Mouse (Mus musculus): ENCODE measurements around the gene Mtus2. TPM values are rescaled to one million over a fixed set of nuclear protein-coding genes. Genes with fewer than 3 reads are reported as not detected.
A peak's percentile ranks its signal among the peaks of the same experiment; 100 is the strongest.

Gene Mtus2
- 6.2 and 7.4 TPM in 2 replicates for polyA plus RNA-seq (2014; fragmentation: Nextera tagmentation; extraction: Ambion mirVana)

DNA sequence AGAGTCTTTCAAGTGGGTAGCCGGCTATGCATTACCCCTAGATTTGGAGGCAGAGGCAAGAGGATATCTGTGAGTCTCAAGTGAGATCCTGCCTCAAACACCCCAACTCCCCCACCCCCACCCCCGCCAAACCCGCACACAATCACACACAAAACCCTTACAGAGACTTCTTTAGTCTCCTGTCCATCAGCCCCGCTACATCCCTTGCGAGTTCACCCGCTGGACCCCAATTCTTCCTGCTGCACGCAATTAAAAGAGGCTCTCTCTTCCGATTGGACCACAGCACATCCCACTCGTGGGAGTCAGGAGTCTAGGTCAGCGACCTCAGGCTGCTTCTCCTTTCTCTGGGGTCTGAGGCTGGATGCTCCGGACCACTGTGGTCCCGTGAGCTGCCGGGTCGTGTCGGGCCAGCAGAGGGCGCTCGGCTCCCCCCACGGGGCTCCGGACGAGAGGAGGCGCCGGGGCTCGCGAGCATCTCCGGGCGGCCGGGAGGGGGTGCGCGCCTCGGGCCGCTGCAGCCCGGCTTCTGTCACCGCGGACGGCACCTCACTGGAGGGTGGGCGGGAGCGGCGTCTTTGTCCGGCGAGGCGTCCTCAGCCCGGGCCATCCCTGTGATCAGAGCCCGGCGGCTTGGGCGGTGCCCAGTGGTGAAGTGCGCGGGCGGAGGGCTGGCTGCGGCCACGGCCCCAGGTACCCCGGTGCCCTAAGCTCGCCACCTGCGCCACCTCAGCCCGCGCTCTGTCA, at the start of gene Mtus2:
Mtus2 (plus strand) TSS at position 500 of the 744 bp plus-strand sequence.
- WGBS: under 1% methylated on average over 24 of the region's 55 CpGs
- H3K4me2 ChIP-seq (ENCODE audit: low read depth, low read length): peak within 1 kb of the TSS; percentile 98
- peaks cover 39% of the 10 kb centered on the region for H3K27me3 ChIP-seq (replicated peaks; ENCODE audit: control insufficient read depth, insufficient read depth, low read length)
- peaks cover 7% of the 10 kb centered on the region; the same call in 1 of the 2 replicates for H3K4me1 ChIP-seq (ENCODE audit: control insufficient read depth, insufficient read depth, low read length)
- no peaks in the 10 kb centered on the region for H3K36me3 ChIP-seq (ENCODE audit: control insufficient read depth, insufficient read depth, low read length)
- ATAC-seq (ENCODE audit: low read depth) (peak; percentile 95), DNase-seq (ENCODE audit: low spot score) (peak; percentile 73)
- no peaks in the 10 kb centered on the region for H3K9me3 ChIP-seq (ENCODE audit: control insufficient read depth, low read length)
- peak within 1 kb of the TSS; percentile 45; the same call in 1 of the 2 replicates for H3K9ac ChIP-seq (ENCODE audit: low read depth, low read length)
- no peak within 1 kb of the TSS for H3K27ac ChIP-seq (replicated peaks; ENCODE audit: low read depth, low read length)
- H3K4me3 ChIP-seq (ENCODE audit: low read depth, low read length): peak within 1 kb of the TSS; percentile 54

DNA sequence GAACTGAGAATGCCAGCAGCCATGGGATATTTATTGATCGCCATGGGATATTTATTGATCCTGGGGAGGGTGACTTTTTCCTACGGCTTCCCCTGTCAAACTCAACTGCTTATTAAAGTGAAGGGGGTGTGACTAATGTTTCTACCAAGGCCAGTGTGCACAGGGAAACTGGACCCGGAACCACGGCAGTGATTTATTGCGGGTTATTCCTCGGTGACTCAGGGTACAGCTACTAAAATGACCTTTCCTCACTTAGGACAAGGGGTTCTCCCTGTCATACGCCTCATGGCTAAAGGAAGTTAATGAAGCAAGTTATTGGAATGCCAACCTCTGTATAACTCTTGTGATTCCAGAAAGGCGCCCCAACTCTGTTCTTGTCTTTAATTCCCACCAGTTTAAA, 49.3 kb upstream of the Mtus2 start:
- WGBS: 87% methylated on average over 8 of the region's 8 CpGs
- H3K9me3 ChIP-seq (ENCODE audit: control insufficient read depth, low read length): no peaks in the 10 kb centered on the region
- H3K27me3 ChIP-seq (replicated peaks; ENCODE audit: control insufficient read depth, insufficient read depth, low read length): no peaks in the 10 kb centered on the region
- DNase-seq (ENCODE audit: low spot score) (no peak), ATAC-seq (ENCODE audit: low read depth) (no peak)
- H3K4me3 ChIP-seq (ENCODE audit: low read depth, low read length): no peak overlapping the region
- H3K36me3 ChIP-seq (ENCODE audit: control insufficient read depth, insufficient read depth, low read length): no peaks in the 10 kb centered on the region
- no peak overlapping the region for H3K4me2 ChIP-seq (ENCODE audit: low read depth, low read length)
- H3K9ac ChIP-seq (ENCODE audit: low read depth, low read length): no peak overlapping the region
- no peaks in the 10 kb centered on the region for H3K4me1 ChIP-seq (ENCODE audit: control insufficient read depth, insufficient read depth, low read length)
- no peak overlapping the region for H3K27ac ChIP-seq (replicated peaks; ENCODE audit: low read depth, low read length)

DNA sequence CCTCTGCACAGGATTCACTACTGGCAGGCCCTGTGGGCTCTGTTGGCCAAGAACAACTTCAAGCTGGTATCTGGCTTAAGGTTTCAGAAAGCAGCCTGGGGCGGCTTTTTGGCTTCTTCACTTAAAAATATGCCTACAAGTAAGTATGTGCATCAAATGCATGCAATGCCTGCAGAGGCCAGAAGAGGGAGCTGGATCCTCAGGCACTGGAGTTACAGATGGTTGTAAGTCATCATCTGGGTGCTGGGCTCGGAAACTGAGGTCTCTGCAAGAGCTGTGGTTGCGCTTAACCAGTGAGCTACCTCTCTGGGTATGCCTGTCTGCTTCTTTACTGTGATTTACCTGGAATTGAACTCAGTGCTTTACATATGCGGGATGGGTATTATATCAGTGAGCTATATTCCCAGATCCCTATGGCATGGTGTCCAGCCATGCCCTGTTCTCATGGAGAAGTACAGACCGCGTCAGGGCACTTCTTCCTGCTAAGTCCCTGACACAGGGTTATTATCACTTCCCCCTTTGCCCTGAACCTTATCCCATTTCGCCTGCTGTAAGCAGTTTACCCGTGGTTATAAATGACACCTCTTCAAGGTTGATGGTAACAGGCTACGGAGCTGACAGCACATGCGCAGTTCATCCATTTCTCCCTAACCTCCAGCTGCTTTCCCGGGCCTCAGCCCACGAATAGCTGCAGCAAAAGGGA, 46.2 kb upstream of the Mtus2 start:
- DNase-seq (ENCODE audit: low spot score): no peak
- no peaks in the 10 kb centered on the region for H3K36me3 ChIP-seq (ENCODE audit: control insufficient read depth, insufficient read depth, low read length)
- no peak overlapping the region for H3K4me2 ChIP-seq (ENCODE audit: low read depth, low read length)
- WGBS: 82% methylated on average over 12 of the region's 12 CpGs
- no peak for ATAC-seq (ENCODE audit: low read depth)
- H3K4me3 ChIP-seq (ENCODE audit: low read depth, low read length): no peak overlapping the region
- no peak overlapping the region for H3K9ac ChIP-seq (ENCODE audit: low read depth, low read length)
- no peak overlapping the region for H3K27ac ChIP-seq (replicated peaks; ENCODE audit: low read depth, low read length)
- no peaks in the 10 kb centered on the region for H3K9me3 ChIP-seq (ENCODE audit: control insufficient read depth, low read length)
- peaks cover 3% of the 10 kb centered on the region; the same call in 1 of the 2 replicates for H3K4me1 ChIP-seq (ENCODE audit: control insufficient read depth, insufficient read depth, low read length)
- no peaks in the 10 kb centered on the region for H3K27me3 ChIP-seq (replicated peaks; ENCODE audit: control insufficient read depth, insufficient read depth, low read length)

DNA sequence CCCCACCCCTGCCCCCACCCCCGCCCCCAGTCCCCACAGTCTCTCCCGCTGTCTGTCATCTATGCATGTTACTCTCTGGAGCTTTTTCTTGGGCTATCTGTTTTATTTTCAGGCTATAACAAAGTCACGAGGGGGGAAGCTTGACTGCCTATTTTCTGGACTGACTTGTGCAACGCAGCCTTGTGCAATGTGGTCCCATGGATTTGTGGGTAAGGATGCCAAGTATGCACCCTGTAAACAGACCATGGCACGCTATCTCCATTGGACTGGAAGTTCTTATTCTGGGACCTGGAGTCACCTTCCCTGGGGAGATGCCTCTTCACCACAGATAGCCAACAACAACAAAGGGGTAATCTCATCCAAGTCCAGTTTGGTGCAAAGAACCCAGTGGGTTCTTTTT, 45.4 kb upstream of the Mtus2 start:
- Histone ChIP-seq H3K36me3 (ENCODE audit: control insufficient read depth, insufficient read depth, low read length) (no peaks in the 10 kb centered on the region), H3K4me3 (ENCODE audit: low read depth, low read length) (no peak overlapping the region), H3K4me1 (ENCODE audit: control insufficient read depth, insufficient read depth, low read length) (peaks cover 3% of the 10 kb centered on the region; the same call in 1 of the 2 replicates), H3K27ac (replicated peaks; ENCODE audit: low read depth, low read length) (no peak overlapping the region), H3K4me2 (ENCODE audit: low read depth, low read length) (no peak overlapping the region), H3K9me3 (ENCODE audit: control insufficient read depth, low read length) (no peaks in the 10 kb centered on the region), H3K27me3 (replicated peaks; ENCODE audit: control insufficient read depth, insufficient read depth, low read length) (no peaks in the 10 kb centered on the region), H3K9ac (ENCODE audit: low read depth, low read length) (no peak overlapping the region)
- ATAC-seq (ENCODE audit: low read depth) (no peak), DNase-seq (ENCODE audit: low spot score) (no peak)
- 80% methylated on average over 5 of the region's 5 CpGs for WGBS

DNA sequence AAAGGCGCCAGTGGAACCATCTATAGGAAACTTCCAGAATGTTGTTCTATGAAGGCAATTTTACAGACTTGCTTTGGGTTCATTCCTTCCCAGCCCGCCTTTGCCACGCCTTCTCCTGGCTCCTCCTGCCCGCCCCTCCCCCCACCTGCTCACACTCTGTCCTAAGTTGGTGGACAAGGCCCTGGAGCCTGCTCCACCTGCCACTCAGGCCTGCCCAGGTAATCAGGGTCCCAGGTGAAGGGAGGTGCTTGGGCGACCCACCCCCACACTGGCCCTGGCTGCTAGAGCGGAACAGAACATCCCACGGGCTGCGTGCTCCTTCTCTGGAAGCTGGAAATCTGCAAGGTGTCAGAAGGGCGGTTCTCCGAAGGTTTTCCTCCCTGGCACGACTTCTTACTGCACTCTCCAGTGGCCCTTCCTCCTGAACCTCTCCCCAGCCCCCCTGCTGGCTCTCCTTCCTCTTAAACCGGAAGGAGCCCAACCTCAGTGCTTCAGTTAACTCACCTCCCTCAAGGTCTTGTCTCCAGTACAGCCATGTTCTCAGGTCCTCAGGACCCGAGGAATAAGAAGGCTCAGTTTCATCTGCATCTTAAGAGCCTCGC, 43.8 kb upstream of the Mtus2 start:
- ATAC-seq (ENCODE audit: low read depth): 0 out of 2 replicates have a peak, but pooled peaks have one; percentile 18
- H3K4me2 ChIP-seq (ENCODE audit: low read depth, low read length): no peak overlapping the region
- no peak overlapping the region for H3K27ac ChIP-seq (replicated peaks; ENCODE audit: low read depth, low read length)
- H3K27me3 ChIP-seq (replicated peaks; ENCODE audit: control insufficient read depth, insufficient read depth, low read length): no peaks in the 10 kb centered on the region
- H3K4me3 ChIP-seq (ENCODE audit: low read depth, low read length): no peak overlapping the region
- H3K4me1 ChIP-seq (ENCODE audit: control insufficient read depth, insufficient read depth, low read length): peaks cover 3% of the 10 kb centered on the region; the same call in 1 of the 2 replicates
- H3K9me3 ChIP-seq (ENCODE audit: control insufficient read depth, low read length): no peaks in the 10 kb centered on the region
- no peaks in the 10 kb centered on the region for H3K36me3 ChIP-seq (ENCODE audit: control insufficient read depth, insufficient read depth, low read length)
- 32% methylated on average over 14 of the region's 14 CpGs for WGBS
- 0 out of 2 replicates have a peak overlapping the region, but pooled peaks have one; percentile 38 for H3K9ac ChIP-seq (ENCODE audit: low read depth, low read length)
- no peak for DNase-seq (ENCODE audit: low spot score)

DNA sequence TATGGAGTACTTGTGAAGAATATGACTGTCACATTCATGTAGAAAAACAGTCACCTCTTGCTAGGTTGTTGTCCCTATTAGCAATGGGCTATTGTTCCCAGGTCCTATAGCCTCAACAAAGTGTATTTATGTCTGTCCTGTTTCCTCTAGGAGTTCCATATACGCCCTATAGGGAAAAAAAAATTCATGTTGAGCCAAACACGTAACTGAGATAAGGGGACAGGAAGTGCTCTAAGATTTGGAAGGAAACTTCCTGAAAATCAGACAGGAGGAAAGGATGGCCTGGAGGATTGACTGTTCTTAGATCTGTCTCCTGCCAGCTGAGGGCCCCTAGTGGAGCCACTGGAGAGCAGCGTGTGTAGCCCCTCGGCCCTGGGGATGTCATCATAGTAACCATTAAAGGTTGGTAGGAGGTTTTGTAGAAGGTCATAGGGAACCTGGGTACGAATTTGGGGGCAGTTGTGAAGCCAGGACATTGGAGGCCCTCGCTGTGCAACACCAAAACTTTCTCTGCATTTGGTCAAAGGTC, 42.0 kb upstream of the Mtus2 start:
- no peaks in the 10 kb centered on the region for H3K36me3 ChIP-seq (ENCODE audit: control insufficient read depth, insufficient read depth, low read length)
- H3K27me3 ChIP-seq (replicated peaks; ENCODE audit: control insufficient read depth, insufficient read depth, low read length): no peaks in the 10 kb centered on the region
- 54% methylated on average over 6 of the region's 6 CpGs for WGBS
- peaks cover 3% of the 10 kb centered on the region; the same call in 1 of the 2 replicates for H3K4me1 ChIP-seq (ENCODE audit: control insufficient read depth, insufficient read depth, low read length)
- H3K27ac ChIP-seq (replicated peaks; ENCODE audit: low read depth, low read length): no peak overlapping the region
- H3K4me2 ChIP-seq (ENCODE audit: low read depth, low read length): no peak overlapping the region
- no peak overlapping the region for H3K9ac ChIP-seq (ENCODE audit: low read depth, low read length)
- no peak for DNase-seq (ENCODE audit: low spot score)
- ATAC-seq (ENCODE audit: low read depth): no peak
- H3K4me3 ChIP-seq (ENCODE audit: low read depth, low read length): no peak overlapping the region
- H3K9me3 ChIP-seq (ENCODE audit: control insufficient read depth, low read length): no peaks in the 10 kb centered on the region

DNA sequence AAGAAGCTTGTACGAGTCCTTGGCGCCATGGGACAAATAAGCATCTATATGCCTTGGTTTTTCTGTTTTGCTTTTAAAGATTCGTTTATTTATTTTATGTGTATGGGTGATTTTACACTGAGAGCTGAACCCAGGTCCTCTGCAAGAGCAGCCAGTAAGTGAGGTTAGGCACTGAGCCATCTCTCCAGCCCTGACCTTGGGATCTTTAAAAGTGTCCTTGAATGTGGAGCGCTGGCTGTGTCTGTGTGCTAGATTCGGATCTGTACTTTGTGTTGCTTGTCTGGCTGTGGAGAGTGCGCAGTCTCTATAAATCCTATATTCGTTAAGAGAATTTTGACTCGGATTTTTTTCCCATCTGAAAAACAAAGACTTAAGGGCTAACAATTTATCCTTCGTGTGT, 40.9 kb upstream of the Mtus2 start:
- ATAC-seq (ENCODE audit: low read depth): no peak
- no peak overlapping the region for H3K9ac ChIP-seq (ENCODE audit: low read depth, low read length)

DNA sequence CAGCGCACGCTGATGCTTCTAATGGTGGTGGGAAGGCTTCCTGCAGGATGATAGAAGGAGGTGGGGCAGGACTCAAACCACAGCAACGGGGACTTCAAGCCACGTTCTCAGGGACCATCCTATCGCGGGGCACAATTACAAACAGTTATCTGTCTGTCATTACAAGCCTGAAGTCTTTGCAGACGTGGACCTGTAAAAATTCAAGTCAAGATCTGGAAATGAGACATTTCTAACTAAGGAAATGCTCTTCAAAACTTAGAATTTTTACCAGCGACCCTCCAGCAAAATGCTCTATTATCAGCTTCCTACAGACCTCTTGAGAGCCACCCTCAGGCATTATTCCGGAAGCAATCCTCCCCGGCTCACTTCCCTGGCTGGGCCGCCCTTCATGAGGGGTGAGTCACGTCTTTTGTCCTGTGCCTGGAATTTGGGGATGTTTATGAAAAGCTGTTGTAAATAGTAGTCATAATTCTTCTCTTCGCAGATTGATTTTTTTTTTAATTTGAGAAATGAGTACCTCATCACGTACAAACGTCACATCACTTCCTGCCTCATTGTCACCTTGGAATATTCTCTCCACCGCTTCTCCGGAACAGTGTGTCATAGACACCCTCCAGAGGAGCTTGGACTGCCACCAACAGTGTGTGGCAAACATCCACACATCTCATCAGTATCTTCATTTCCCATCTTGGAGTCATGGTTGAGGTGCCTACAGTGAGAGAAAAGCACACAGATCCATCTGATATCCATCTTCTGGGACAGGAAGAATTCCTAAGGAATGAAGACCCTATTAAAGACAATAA, 38.9 kb upstream of the Mtus2 start:
- H3K27ac ChIP-seq (replicated peaks; ENCODE audit: low read depth, low read length): no peak overlapping the region
- ATAC-seq (ENCODE audit: low read depth): no peak

More for the DNA sequence above, 40.9 kb upstream of the Mtus2 start:
- DNase-seq (ENCODE audit: low spot score): no peak
- WGBS: 83% methylated on average over 9 of the region's 9 CpGs
- H3K9me3 ChIP-seq (ENCODE audit: control insufficient read depth, low read length): no peaks in the 10 kb centered on the region
- no peak overlapping the region for H3K4me2 ChIP-seq (ENCODE audit: low read depth, low read length)
- no peak overlapping the region for H3K27ac ChIP-seq (replicated peaks; ENCODE audit: low read depth, low read length)
- H3K36me3 ChIP-seq (ENCODE audit: control insufficient read depth, insufficient read depth, low read length): no peaks in the 10 kb centered on the region
- H3K27me3 ChIP-seq (replicated peaks; ENCODE audit: control insufficient read depth, insufficient read depth, low read length): no peaks in the 10 kb centered on the region
- no peak overlapping the region for H3K4me3 ChIP-seq (ENCODE audit: low read depth, low read length)
- peaks cover 3% of the 10 kb centered on the region; the same call in 1 of the 2 replicates for H3K4me1 ChIP-seq (ENCODE audit: control insufficient read depth, insufficient read depth, low read length)

More for the DNA sequence above, 38.9 kb upstream of the Mtus2 start:
- peaks cover 2% of the 10 kb centered on the region; the same call in 1 of the 2 replicates for H3K4me1 ChIP-seq (ENCODE audit: control insufficient read depth, insufficient read depth, low read length)
- H3K9me3 ChIP-seq (ENCODE audit: control insufficient read depth, low read length): no peaks in the 10 kb centered on the region
- H3K9ac ChIP-seq (ENCODE audit: low read depth, low read length): no peak overlapping the region
- H3K4me3 ChIP-seq (ENCODE audit: low read depth, low read length): no peak overlapping the region
- no peaks in the 10 kb centered on the region for H3K27me3 ChIP-seq (replicated peaks; ENCODE audit: control insufficient read depth, insufficient read depth, low read length)
- 70% methylated on average over 17 of the region's 17 CpGs for WGBS
- no peak for DNase-seq (ENCODE audit: low spot score)
- H3K4me2 ChIP-seq (ENCODE audit: low read depth, low read length): no peak overlapping the region
- no peaks in the 10 kb centered on the region for H3K36me3 ChIP-seq (ENCODE audit: control insufficient read depth, insufficient read depth, low read length)
